Mouse (Mus musculus) adipose tissue, adult 10 weeks (tissue): ENCODE data around the gene Sectm1b. TPM values are rescaled to one million over a fixed set of nuclear protein-coding genes. Genes with fewer than 3 reads are reported as not detected.

Source experiments
- polyA plus RNA-seq: library from polyadenylated mRNA; stranded (reverse); fragments of 350-450 nt; fragmentation: Illumina TruSeq; extraction: RNeasy Lipid Tissue Mini Kit (QIAGEN cat#74804); gene quantifications from one replicate; pipeline ENCODE4 v1.2.3, GENCODE M21; 2014; ENCODE audit warnings: low read depth, low replicate concordance

Sectm1b gene
- 6.3 TPM for polyA plus RNA-seq

GRCm38 (mm10) chr11:121063379-121063778, at the start of gene Sectm1b:
Gene Sectm1b, minus strand, starts transcription at chr11:121063569.

GRCm38 (mm10) chr11:121081120-121081519, 17.8 kb upstream of the Sectm1b start, which contains the start of gene Sectm1a:
Gene Sectm1a, minus strand, starts transcription at chr11:121081220.

GRCm38 (mm10) chr11:121039302-121039701, 24.1 kb downstream of the Sectm1b start, which contains the start of gene Cd7:
Gene Cd7, minus strand, starts transcription at chr11:121039418.

Other genes starting within 250 kb of the Sectm1b start
- gene Fasn, start 239.0 kb downstream of the Sectm1b start, polyA plus RNA-seq = 426 TPM
- gene Ccdc57, start 130.7 kb downstream of the Sectm1b start, polyA plus RNA-seq = 12.8 TPM
- gene Slc16a3, start 115.1 kb downstream of the Sectm1b start, polyA plus RNA-seq = 10.3 TPM
- gene Csnk1d, start 72.2 kb downstream of the Sectm1b start, polyA plus RNA-seq = 91.1 TPM
- gene Cd7, start 24.2 kb downstream of the Sectm1b start, polyA plus RNA-seq = 1.7 TPM
- 3.5 TPM for gene Sectm1a, start 17.7 kb upstream of the Sectm1b start, polyA plus RNA-seq
- 0.38 TPM for gene Tex19.2, start 55.1 kb upstream of the Sectm1b start, polyA plus RNA-seq
- not detected for gene Tex19.1, start 82.6 kb upstream of the Sectm1b start, polyA plus RNA-seq
- gene Uts2r, start 96.7 kb upstream of the Sectm1b start, polyA plus RNA-seq = not detected
- 23.5 TPM for gene Hexdc, start 140.9 kb upstream of the Sectm1b start, polyA plus RNA-seq
- gene Ogfod3, start 141.1 kb upstream of the Sectm1b start, polyA plus RNA-seq = 35.1 TPM
- gene Cybc1, start 165.8 kb upstream of the Sectm1b start, polyA plus RNA-seq = 34.5 TPM
- gene Narf, start 173.7 kb upstream of the Sectm1b start, polyA plus RNA-seq = 16.1 TPM
- gene Foxk2, start 196.4 kb upstream of the Sectm1b start, polyA plus RNA-seq = 31.0 TPM